Mouse (Mus musculus): ENCODE data around the gene Rad23a. TPM values are rescaled to one million over a fixed set of nuclear protein-coding genes. Genes with fewer than 3 reads are reported as not detected.

Rad23a gene
- total and polyA plus RNA-seq, 3 experiments: 77.3 to 87.6 (median 85.1) TPM

- H3K79me2 ChIP-seq (replicated peaks; ENCODE audit: control insufficient read depth, insufficient read depth, low read length): 0 out of 2 replicates have a peak, but pooled peaks cover 1% of the 10 kb centered on the region
- WGBS: under 1% methylated on average over 39 of the region's 39 CpGs
- DNase-seq: peak; percentile 93 to 94
- TF ChIP-seq CTCF (IDR thresholded peaks at IDR 0.05) (no peak), POLR2A (IDR thresholded peaks at IDR 0.05; ENCODE audit: insufficient read depth, low read depth, low read length) (peak; percentile 92), EP300 (IDR thresholded peaks at IDR 0.05; ENCODE audit: insufficient read depth, low read depth, low read length) (peak; percentile 82; the same call in 1 of the 2 replicates)
- peak within 1 kb of the TSS; percentile 73 for H3K4me3 ChIP-seq
- no peaks in the 10 kb centered on the region for H3K27me3 ChIP-seq (ENCODE audit: control insufficient read depth, insufficient read depth, low read length)
- H3K36me3 ChIP-seq (ENCODE audit: control insufficient read depth, insufficient read depth, low read length): no peaks in the 10 kb centered on the region; the same call in 1 of the 2 replicates
- intact Hi-C loops (cut with DNase I): loop anchor here (1.0 to 5.0 kb wide), 3 partner anchors 9 to 110 kb away; partner anchors contain the start of genes Gm49661, Prdx2 and Rnaseh2a
- H3K4me1 ChIP-seq (ENCODE audit: control insufficient read depth, insufficient read depth, low read length): no peaks in the 10 kb centered on the region
- peak within 1 kb of the TSS; percentile 98 for H3K9ac ChIP-seq (ENCODE audit: low read depth, low read length)
- H3K27ac ChIP-seq: peak within 1 kb of the TSS; percentile 92
These were observed 16.5 kb upstream of the Rad23a start, which contains the start of gene Farsa for GRCm38 (mm10) chr8:84856864-84857441. Gene Farsa, plus strand, starts transcription at chr8:84856989.

- Histone ChIP-seq H3K79me2 (replicated peaks; ENCODE audit: control insufficient read depth, insufficient read depth, low read length) (0 out of 2 replicates have a peak, but pooled peaks cover 1% of the 10 kb centered on the region), H3K4me1 (ENCODE audit: control insufficient read depth, insufficient read depth, low read length) (no peaks in the 10 kb centered on the region), H3K27me3 (ENCODE audit: control insufficient read depth, insufficient read depth, low read length) (no peaks in the 10 kb centered on the region), H3K36me3 (ENCODE audit: control insufficient read depth, insufficient read depth, low read length) (no peaks in the 10 kb centered on the region; the same call in 1 of the 2 replicates), H3K9ac (ENCODE audit: low read depth, low read length) (no peak overlapping the region), H3K27ac (no peak overlapping the region), H3K4me3 (no peak overlapping the region)
- TF ChIP-seq POLR2A (IDR thresholded peaks at IDR 0.05; ENCODE audit: insufficient read depth, low read depth, low read length): no peak
- intact Hi-C loops (cut with DNase I): loop anchor here (1.0 to 5.0 kb wide), 3 partner anchors 8 to 111 kb away; partner anchors contain the start of genes Gm49661, Prdx2 and Rnaseh2a
- no peak for DNase-seq
- 92% methylated on average over 3 of the region's 3 CpGs for WGBS
These were observed 16.0 kb upstream of the Rad23a start for GRCm38 (mm10) chr8:84856434-84856833.

- Histone ChIP-seq H3K36me3 (ENCODE audit: control insufficient read depth, insufficient read depth, low read length) (peaks cover 15% of the 10 kb centered on the region), H3K27ac (peak overlapping the region; percentile 89), H3K4me3 (peak overlapping the region; percentile 60; the same call in 1 of the 2 replicates), H3K79me2 (replicated peaks; ENCODE audit: control insufficient read depth, insufficient read depth, low read length) (no peaks in the 10 kb centered on the region; the same call in 1 of the 2 replicates), H3K4me1 (ENCODE audit: control insufficient read depth, insufficient read depth, low read length) (peaks cover 5% of the 10 kb centered on the region), H3K9ac (ENCODE audit: low read depth, low read length) (no peak overlapping the region), H3K27me3 (ENCODE audit: control insufficient read depth, insufficient read depth, low read length) (no peaks in the 10 kb centered on the region)
- TF ChIP-seq POLR2A (IDR thresholded peaks at IDR 0.05; ENCODE audit: insufficient read depth, low read depth, low read length): no peak
- TF ChIP-seq CTCF (IDR thresholded peaks at IDR 0.05): no peak
- TF ChIP-seq EP300 (IDR thresholded peaks at IDR 0.05; ENCODE audit: insufficient read depth, low read depth, low read length): no peak
- WGBS: 37% methylated on average over 6 of the region's 6 CpGs
- no peak for DNase-seq
- intact Hi-C loops (cut with DNase I): loop anchor here (1.0 to 5.0 kb wide), 2 partner anchors 8 to 54 kb away; partner anchors contain the start of genes Farsa and Klf1
These were observed 7.4 kb upstream of the Rad23a start for GRCm38 (mm10) chr8:84847684-84848435.

GRCm38 (mm10) chr8:84846722-84847572, 6.5 kb upstream of the Rad23a start, which contains the start of gene Calr:
Gene Calr, minus strand, starts transcription at chr8:84846934.
- no peaks in the 10 kb centered on the region for H3K27me3 ChIP-seq (ENCODE audit: control insufficient read depth, insufficient read depth, low read length)
- H3K4me1 ChIP-seq (ENCODE audit: control insufficient read depth, insufficient read depth, low read length): peaks cover 5% of the 10 kb centered on the region
- intact Hi-C loops (cut with DNase I): loop anchor here (5.0 kb wide), 1 partner anchor 55 kb away; the partner anchor contains the start of gene Klf1
- WGBS: under 1% methylated on average over 55 of the region's 55 CpGs
- H3K9ac ChIP-seq (ENCODE audit: low read depth, low read length): peak within 1 kb of the TSS; percentile 88
- H3K36me3 ChIP-seq (ENCODE audit: control insufficient read depth, insufficient read depth, low read length): peaks cover 15% of the 10 kb centered on the region
- peak; percentile 98 to 100 for DNase-seq
- H3K27ac ChIP-seq: peak within 1 kb of the TSS; percentile 97
- TF ChIP-seq EP300 (IDR thresholded peaks at IDR 0.05; ENCODE audit: insufficient read depth, low read depth, low read length) (peak; percentile 62; the same call in 1 of the 2 replicates), CTCF (IDR thresholded peaks at IDR 0.05) (peak; percentile 45), POLR2A (IDR thresholded peaks at IDR 0.05; ENCODE audit: insufficient read depth, low read depth, low read length) (peak; percentile 95)
- H3K79me2 ChIP-seq (replicated peaks; ENCODE audit: control insufficient read depth, insufficient read depth, low read length): no peaks in the 10 kb centered on the region; the same call in 1 of the 2 replicates
- peak within 1 kb of the TSS; percentile 100 for H3K4me3 ChIP-seq

- TF ChIP-seq POLR2A (IDR thresholded peaks at IDR 0.05; ENCODE audit: insufficient read depth, low read depth, low read length): no peak
- no peak for TF ChIP-seq EP300 (IDR thresholded peaks at IDR 0.05; ENCODE audit: insufficient read depth, low read depth, low read length)
- no peak for TF ChIP-seq CTCF (IDR thresholded peaks at IDR 0.05)
- intact Hi-C loops (cut with DNase I): loop anchor here (5.0 kb wide), 1 partner anchor 56 kb away; the partner anchor contains the start of gene Klf1
- H3K27me3 ChIP-seq (ENCODE audit: control insufficient read depth, insufficient read depth, low read length): no peaks in the 10 kb centered on the region
- peaks cover 15% of the 10 kb centered on the region for H3K36me3 ChIP-seq (ENCODE audit: control insufficient read depth, insufficient read depth, low read length)
- WGBS: 1% methylated on average over 30 of the region's 30 CpGs
- peak overlapping the region; percentile 100 for H3K4me3 ChIP-seq
- H3K27ac ChIP-seq: peak overlapping the region; percentile 97
- peak in 1 of 2 experiments; percentile 24 for DNase-seq
- H3K4me1 ChIP-seq (ENCODE audit: control insufficient read depth, insufficient read depth, low read length): peaks cover 5% of the 10 kb centered on the region
- H3K9ac ChIP-seq (ENCODE audit: low read depth, low read length): peak overlapping the region; percentile 88
- no peaks in the 10 kb centered on the region; the same call in 1 of the 2 replicates for H3K79me2 ChIP-seq (replicated peaks; ENCODE audit: control insufficient read depth, insufficient read depth, low read length)
These were observed 5.7 kb upstream of the Rad23a start for GRCm38 (mm10) chr8:84846094-84846721.

All from heart, adult 2 months (tissue).